Mouse (Mus musculus): ENCODE data around the gene Foxn3.

GRCm38 (mm10) chr12:99515481-99515880, 47.9 kb downstream of the Foxn3 start:
- no peak for TF ChIP-seq CTCF (IDR thresholded peaks at IDR 0.05; ENCODE audit: low read depth, low read length)
- TF ChIP-seq POLR2A (IDR thresholded peaks at IDR 0.05; ENCODE audit: extremely low read depth, insufficient read depth, low read length) = no peak

Data from liver, adult 2 months (tissue).